Mouse (Mus musculus) ovary, adult 2 months (tissue): ENCODE data around the gene Wfdc17. TPM values are rescaled to one million over a fixed set of nuclear protein-coding genes. Genes with fewer than 3 reads are reported as not detected.

ENCODE experiments used
- polyA plus RNA-seq: library from polyadenylated mRNA; depleted of rRNA; stranded (reverse); fragments of >200 nt; gene quantifications from 2 replicates; pipeline ENCODE4 v1.2.3, GENCODE M21; 2012; rRNA removed

Gene Wfdc17
- 1.3 and 2.2 TPM in 2 replicates for polyA plus RNA-seq

DNA sequence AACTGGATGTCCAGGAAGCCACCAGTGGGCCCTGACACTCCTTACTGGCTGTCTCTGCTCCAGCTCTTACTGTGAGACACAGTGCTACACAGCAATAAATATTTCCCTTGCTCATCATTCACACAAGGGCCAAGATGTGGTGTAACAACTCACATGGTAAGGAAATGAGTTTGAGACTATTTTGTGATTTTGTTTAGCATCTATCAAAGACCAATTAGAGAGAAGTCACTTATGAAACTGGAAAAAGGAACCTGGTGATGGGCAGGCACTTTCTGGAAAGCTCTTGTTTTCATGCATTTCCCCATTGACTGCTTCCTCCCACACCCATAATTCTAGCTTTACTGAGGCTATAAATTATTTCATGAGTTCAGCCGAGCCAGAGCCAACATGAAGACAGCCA is at the start of gene Wfdc17:
TSS of gene Wfdc17 (plus strand) at position 287 of the 400 bp plus-strand sequence.

DNA sequence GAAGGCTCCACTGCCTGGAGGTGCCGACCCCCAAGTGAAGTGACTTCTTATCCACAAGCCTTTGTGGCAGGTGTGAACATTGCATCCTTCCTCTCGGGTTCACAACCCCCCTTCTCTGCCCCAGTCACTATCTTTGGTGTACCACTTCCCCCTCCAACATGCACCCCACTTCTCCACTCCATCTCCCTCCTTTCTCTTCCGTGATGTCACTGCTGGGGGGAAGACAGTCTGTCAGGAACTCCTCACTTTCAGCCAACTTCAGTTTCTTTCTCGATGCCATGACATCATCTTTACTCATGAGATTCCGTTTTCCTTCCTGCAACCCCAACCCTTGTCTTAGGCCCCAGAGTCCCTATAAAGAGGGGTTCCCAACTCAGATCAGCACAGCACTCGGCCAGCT is 41.6 kb upstream of the Wfdc17 start, which contains the start of gene Ccl4:
TSS of gene Ccl4 (plus strand) at position 381 of the 400 bp plus-strand sequence.

GRCm38 (mm10) chr11:83708715-83709114 is 4.9 kb downstream of the Wfdc17 start, which contains the start of gene Wfdc18:
Gene Wfdc18 (plus strand): TSS chr11:83709015.

GRCm38 (mm10) chr11:83746681-83747080 is 42.9 kb downstream of the Wfdc17 start, which contains the start of gene Wfdc21:
Gene Wfdc21 (plus strand): TSS chr11:83746940.

GRCm38 (mm10) chr11:83753581-83754181 is 49.9 kb downstream of the Wfdc17 start, which contains the start of gene Heatr6:
Gene Heatr6 (plus strand): TSS chr11:83753696.

Other genes with a start within 250 kb of the Wfdc17 start
- 8.9 and 11.6 TPM in 2 replicates for gene Mmp28, start 240.9 kb upstream of the Wfdc17 start, polyA plus RNA-seq
- 2.2 and 2.3 TPM in 2 replicates for gene Taf15, start 230.9 kb upstream of the Wfdc17 start, polyA plus RNA-seq
- gene Heatr9, start 181.8 kb upstream of the Wfdc17 start, polyA plus RNA-seq, result not detected in 2 replicates
- gene Ccl5, start 173.5 kb upstream of the Wfdc17 start, polyA plus RNA-seq, result 16.5 and 41.1 TPM in 2 replicates
- 0.57 and 1.0 TPM in 2 replicates for gene Ccl9, start 125.4 kb upstream of the Wfdc17 start, polyA plus RNA-seq
- gene Ccl6, start 110.9 kb upstream of the Wfdc17 start, polyA plus RNA-seq, result 4.4 and 6.0 TPM in 2 replicates
- not detected in 2 replicates for gene Rpl9-ps1, start 58.4 kb upstream of the Wfdc17 start, polyA plus RNA-seq
- 3.2 and 3.7 TPM in 2 replicates for gene Ccl3, start 54.6 kb upstream of the Wfdc17 start, polyA plus RNA-seq
- gene Ccl4, start 41.4 kb upstream of the Wfdc17 start, polyA plus RNA-seq, result 1.7 and 3.3 TPM in 2 replicates
- 33.4 and 59.0 TPM in 2 replicates for gene Wfdc18, start 5.0 kb downstream of the Wfdc17 start, polyA plus RNA-seq
- 13.8 and 17.7 TPM in 2 replicates for gene Wfdc21, start 42.9 kb downstream of the Wfdc17 start, polyA plus RNA-seq
- gene Heatr6, start 49.7 kb downstream of the Wfdc17 start, polyA plus RNA-seq, result 28.4 and 30.6 TPM in 2 replicates
- 4.4 and 7.7 TPM in 2 replicates for gene Hnf1b, start 146.1 kb downstream of the Wfdc17 start, polyA plus RNA-seq
- 1.7 and 2.2 TPM in 2 replicates for gene Ddx52, start 238.1 kb downstream of the Wfdc17 start, polyA plus RNA-seq